Mouse (Mus musculus) ZHBTc4 (cell line): ENCODE data around the gene A530084C06Rik.

ENCODE experiments used
- DNase-seq: peaks from one replicate; pipeline ENCODE4 v3.0.0-alpha.2; 2011; ENCODE audit warnings: low read depth, low spot score

A530084C06Rik gene

DNA sequence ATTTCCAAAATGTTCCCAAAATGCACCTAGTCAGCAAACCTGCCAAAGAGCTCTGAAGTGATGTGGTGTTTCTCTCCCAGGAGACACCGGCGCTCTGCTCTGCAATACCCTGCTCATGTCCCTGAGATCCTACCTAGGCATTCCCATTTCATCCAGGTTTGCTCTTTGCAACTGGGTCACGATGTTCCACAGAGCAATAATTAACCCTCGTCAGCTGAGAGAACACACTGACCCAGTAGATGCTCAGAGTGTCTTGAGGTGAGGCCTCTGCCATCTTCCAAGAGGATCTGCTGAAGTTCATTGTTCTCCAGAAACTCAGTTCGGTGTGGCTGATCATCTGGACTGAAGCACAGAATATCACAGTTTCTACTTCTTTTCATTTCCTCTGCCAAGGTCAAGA is 16.1 kb downstream of the A530084C06Rik start:
- no peak for DNase-seq

DNA sequence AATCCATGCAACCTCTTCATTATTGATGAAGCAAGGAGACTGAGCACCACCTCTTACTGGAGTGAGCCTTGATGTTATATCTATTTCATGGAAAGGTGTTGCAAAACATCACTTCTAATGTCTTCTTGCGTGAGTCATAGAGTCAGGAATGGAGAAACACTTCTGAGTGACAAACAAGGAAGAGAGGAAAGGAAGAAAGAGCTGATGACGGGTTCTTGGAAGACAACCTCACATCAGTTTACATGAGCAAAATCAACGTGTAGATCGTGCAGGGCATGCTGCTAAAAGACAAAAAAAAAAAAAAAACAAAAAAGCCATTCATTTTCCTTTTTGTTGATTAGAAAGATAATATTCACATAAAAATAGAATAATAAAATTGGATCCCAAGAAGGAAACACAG is 24.4 kb downstream of the A530084C06Rik start:
- no peak for DNase-seq

DNA sequence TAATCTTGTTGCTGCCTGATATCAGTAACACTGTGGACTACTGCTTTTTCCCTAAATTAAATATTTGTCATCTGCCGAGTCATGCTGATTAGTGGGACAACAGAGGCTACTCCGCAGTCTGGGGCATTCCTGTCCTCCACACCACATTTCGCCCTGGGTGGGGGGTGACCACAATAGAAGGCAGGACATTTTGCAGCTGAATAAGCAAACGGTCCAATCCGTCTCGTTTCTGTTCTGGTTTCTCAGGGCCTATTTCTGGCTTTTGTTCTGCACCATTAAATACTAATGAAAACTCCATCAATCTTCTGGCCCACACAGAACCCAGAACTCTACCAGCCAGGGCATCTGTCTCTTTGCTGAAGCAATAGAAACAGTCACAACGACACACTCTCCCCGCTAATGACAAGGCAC is 27.5 kb downstream of the A530084C06Rik start:
- DNase-seq: no peak

DNA sequence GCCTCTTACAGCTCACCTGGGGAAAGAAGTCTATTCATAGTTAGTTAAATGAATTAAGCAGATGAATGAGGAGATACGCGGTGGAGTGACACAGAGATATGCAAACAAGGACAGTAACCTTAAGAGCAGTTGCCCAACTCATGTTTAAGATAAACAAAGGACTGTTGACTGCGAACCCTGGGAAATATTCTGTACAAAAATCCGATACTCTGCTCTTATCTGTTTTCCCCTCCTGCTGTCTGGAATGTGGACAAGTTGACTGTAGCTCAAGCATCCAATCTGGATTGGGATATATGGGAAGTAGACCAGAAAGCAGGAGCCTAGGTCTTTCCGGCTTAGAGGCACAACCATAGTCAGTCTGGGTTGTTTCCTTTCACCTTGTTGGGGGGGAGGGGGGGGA is 27.9 kb downstream of the A530084C06Rik start:
- DNase-seq: no peak

DNA sequence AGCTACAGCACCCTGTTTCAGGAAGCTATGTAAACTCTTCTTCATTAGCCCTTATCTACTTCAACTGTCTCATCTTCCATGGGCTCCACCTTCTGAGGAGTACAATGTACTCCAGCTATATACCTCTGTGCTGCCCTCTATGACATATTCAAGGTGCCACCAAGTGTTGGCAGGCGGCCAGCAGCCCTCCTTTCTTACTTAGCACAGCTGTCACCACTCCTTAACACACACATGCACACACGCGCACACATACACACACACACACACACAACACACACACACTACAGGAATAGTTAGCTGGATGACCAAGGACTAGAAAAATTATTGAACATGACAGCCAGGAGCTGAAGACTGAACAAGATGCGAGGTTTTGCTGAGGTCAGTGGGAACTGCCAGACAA is 34.2 kb downstream of the A530084C06Rik start:
- no peak for DNase-seq

DNA sequence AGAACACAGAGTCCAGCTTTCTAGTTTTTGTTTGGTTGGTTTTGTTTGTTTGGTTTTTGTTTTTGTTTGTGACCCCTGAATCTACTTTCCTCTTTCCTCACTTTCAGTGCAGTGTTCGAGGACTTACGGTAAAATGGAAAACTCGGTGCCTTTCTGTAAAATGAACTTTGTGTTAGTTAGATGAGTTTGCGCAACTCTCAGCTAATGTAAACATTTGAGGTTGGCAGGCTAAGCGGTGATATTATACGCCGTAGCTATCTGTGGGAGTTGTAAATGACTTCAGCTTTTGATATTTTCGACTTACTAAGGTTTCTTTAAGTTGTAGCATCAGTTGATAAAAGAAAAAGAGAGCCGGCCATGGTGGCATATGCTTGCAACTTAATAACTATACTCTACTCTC is 40.2 kb downstream of the A530084C06Rik start:
- no peak for DNase-seq

DNA sequence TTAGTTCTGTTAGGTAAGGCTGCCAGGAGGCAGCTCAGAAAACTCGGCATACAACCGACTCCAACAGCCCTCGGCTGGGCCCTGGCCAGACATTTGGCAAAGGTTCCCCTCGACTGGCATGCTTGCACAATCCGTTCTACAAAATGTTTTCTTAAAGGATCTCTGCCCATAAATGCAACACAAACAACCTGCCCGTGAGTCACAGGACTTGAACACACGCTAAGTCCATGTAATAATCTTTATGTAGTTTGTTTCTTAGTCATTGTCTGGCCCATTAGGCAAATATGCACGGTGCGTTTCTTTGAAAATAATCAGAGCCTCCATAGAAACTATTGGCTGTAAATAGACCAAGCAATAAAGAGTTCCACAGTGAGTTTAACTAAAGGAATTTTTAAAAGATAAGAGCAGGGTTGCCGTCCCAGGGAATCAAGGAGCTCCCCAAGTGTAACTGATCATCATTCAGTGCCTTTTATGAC is 40.7 kb downstream of the A530084C06Rik start:
- no peak for DNase-seq

DNA sequence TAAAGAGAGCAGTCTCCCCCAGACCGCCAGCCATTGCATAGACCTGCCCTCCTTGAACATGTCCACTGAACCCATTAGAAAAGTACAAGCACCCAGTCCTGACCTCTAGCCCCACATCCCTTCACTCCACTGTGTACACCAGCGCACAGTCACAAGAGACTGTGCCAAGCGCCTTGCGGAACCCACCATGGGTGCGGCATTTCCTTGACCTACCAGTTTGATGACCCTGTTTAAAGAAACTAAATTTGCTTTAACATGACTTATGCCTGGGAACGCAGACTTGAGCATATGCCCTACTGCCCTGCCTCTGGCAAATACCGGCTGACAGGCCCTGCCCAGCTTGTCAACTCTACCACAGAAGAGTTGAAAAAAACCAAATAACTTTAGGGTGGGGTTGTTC is 43.9 kb downstream of the A530084C06Rik start:
- DNase-seq: no peak

DNA sequence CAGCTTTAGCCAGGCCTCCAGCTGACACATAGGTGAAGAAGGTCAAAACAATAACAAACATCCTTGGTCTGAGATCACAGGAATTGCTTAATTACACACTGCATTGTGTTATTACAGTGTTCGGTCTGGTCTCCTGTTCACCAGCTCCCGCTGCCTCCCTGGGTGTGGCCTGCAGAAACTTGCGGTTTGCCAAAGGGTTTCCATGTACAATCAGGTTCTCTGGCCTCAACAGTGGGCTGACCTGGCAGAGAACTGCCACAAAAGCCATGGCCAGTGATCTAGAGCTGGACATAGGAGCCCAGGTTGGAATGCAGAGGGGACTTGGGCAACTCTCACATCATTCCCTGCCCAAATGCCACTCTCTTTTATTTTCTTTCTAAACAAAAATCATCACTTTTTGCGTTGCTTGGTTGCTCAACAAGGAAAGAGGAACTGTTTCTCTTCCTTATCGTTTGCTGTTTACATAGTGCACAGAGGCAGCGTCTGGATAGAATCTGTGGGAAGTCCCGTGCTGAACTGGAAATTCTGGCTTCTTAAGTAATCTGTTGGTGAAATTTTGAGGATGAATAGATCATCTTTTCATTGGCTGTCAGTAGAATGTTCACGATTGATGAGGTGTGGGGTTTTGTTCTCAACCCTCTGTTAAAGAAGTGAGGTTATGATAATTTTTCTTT is 52.5 kb downstream of the A530084C06Rik start:
- DNase-seq: no peak
